Mouse (Mus musculus) heart, embryonic 14.5 days (tissue): ENCODE data around the gene Pax6. TPM values are rescaled to one million over a fixed set of nuclear protein-coding genes. Genes with fewer than 3 reads are reported as not detected.

Experiments
- ATAC-seq: fragments of 200-750 bp; cut with Nextera tagmentation; 2 replicates; pipeline ENCODE4 v1.8.0; 2017; ENCODE audit warnings: low read depth, moderate TSS enrichment; ENCODE audit not compliant: insufficient number of reproducible peaks, insufficient read depth, low FRiP score
- H3K27ac ChIP-seq, 2 experiments: fragments of 200-500 bp in 1 of 2; fragments of 300-500 bp in 1 of 2; sonication (generic) in 1 of 2; replicated peaks in 1 of 2; 2 replicates each; pipeline ENCODE4 v1.5.1; 2012 to 2014; ENCODE audit warnings: low read depth in 2 of 2, low read length in 2 of 2, control low read depth in 1 of 2, mild to moderate bottlenecking in 1 of 2, mixed read lengths in 1 of 2; ENCODE audit not compliant: control insufficient read depth in 1 of 2, insufficient read depth in 1 of 2
- H3K27me3 ChIP-seq: fragments of 300-500 bp; sonication (generic); 2 replicates; pipeline ENCODE4 v1.6.1; 2014; ENCODE audit warnings: mild to moderate bottlenecking, low read length, control low read depth; ENCODE audit not compliant: control insufficient read depth, insufficient read depth
- H3K36me3 ChIP-seq: fragments of 300-500 bp; sonication (generic); 2 replicates; pipeline ENCODE4 v1.6.1; 2014; ENCODE audit warnings: mild to moderate bottlenecking, control low read depth, low read length, mixed read lengths; ENCODE audit not compliant: control insufficient read depth, insufficient read depth
- H3K4me1 ChIP-seq, 2 experiments: fragments of 200-500 bp in 1 of 2; fragments of 300-500 bp in 1 of 2; sonication (generic) in 1 of 2; 2 replicates each; pipeline ENCODE4 v1.6.1; 2012 to 2014; ENCODE audit warnings: low read length in 2 of 2, control low read depth in 1 of 2, mixed read lengths in 1 of 2; ENCODE audit not compliant: control insufficient read depth in 2 of 2, insufficient read depth in 2 of 2
- H3K4me2 ChIP-seq: fragments of 300-500 bp; sonication (generic); 2 replicates; pipeline ENCODE4 v1.6.1; 2014; ENCODE audit warnings: mild to moderate bottlenecking, low read length
- H3K4me3 ChIP-seq, 2 experiments: fragments of 200-500 bp in 1 of 2; fragments of 300-500 bp in 1 of 2; sonication (generic) in 1 of 2; 2 replicates each; pipeline ENCODE4 v1.5.1; 2012 to 2014; ENCODE audit warnings: low read length in 2 of 2, mild to moderate bottlenecking in 2 of 2, control low read depth in 1 of 2, low read depth in 1 of 2, moderate library complexity in 1 of 2; ENCODE audit not compliant: control insufficient read depth in 1 of 2, insufficient read depth in 1 of 2
- H3K9ac ChIP-seq: fragments of 300-500 bp; sonication (generic); 2 replicates; pipeline ENCODE4 v1.6.1; 2014; ENCODE audit warnings: mild to moderate bottlenecking, low read length
- H3K9me3 ChIP-seq: fragments of 300-500 bp; sonication (generic); 2 replicates; pipeline ENCODE4 v1.6.1; 2016; ENCODE audit warnings: low read length, control low read depth; ENCODE audit not compliant: control insufficient read depth
- WGBS: fragments of 180-500 bp; shearing (Covaris S2); extraction: QIAGEN DNeasy Blood & Tissue Kit; methylation state at CpG from one replicate; pipeline ENCODE4 v1.1.7; 2014; 5-methylcytosine and 5-hydroxymethylcytosine counted together
- polyA plus RNA-seq: library from polyadenylated mRNA; unstranded; fragments of >200 nt; fragmentation: Nextera tagmentation; extraction: Ambion mirVana; gene quantifications from 2 replicates; pipeline ENCODE4 v1.2.1, GENCODE M21; 2014

Pax6 gene
- polyA plus RNA-seq, 1 experiment from 2014 or later, result 0.23 TPM

DNA sequence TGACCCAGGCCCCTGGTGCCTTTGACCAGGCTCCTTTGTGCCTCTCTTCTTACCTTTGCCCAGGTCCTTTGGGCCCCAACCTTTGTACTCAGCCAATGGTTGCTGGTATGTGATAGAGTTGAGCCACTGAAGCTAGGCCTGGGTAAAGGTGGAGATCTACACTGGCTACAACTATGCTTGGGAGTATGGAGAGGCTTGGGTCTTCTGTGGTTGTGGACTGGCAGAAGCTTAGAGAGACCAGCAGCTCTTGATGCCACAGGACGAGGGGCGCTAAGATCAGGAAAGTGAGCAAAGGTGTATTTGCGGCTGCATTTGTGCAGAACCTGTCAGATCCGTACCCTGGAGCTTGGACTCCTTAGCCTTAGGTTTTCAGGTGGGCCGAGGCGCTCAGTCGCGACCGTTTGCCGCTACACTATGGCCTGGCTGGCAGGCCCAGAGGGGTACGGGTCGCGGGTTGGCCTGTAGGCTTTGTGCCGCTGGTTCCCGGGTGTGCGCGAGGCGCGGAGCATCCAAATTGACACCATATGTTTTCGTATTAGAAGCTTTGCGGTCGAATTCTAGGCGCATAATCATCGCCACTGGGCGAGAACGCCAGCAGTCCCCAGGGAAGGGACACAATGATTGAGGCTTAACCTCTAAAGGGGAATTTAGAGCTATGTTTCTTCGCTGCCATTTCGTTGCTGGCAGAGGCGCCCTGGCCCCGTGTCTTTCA lies 12.5 kb downstream of the Pax6 start:
- H3K9ac ChIP-seq, result no peak overlapping the region
- H3K27me3 ChIP-seq, result peaks cover 96% of the 10 kb centered on the region
- no peak for ATAC-seq
- no peaks in the 10 kb centered on the region for H3K36me3 ChIP-seq
- no peak overlapping the region for H3K27ac ChIP-seq
- H3K4me1 ChIP-seq, result peaks cover 2 to 11% of the 10 kb centered on the region in 2 experiments; a peak in 2 of 4 replicates
- H3K4me3 ChIP-seq, result no peak overlapping the region
- WGBS, result 4% methylated on average over 30 of the region's 30 CpGs
- no peaks in the 10 kb centered on the region for H3K9me3 ChIP-seq
- H3K4me2 ChIP-seq, result no peak overlapping the region

- WGBS, result 1% methylated on average over 23 of the region's 23 CpGs
- Histone ChIP-seq H3K27me3 (peaks cover 96% of the 10 kb centered on the region), H3K4me1 (peaks cover 2 to 7% of the 10 kb centered on the region in 2 experiments; a peak in 1 of 4 replicates), H3K27ac (no peak overlapping the region), H3K36me3 (no peaks in the 10 kb centered on the region), H3K4me2 (no peak overlapping the region), H3K4me3 (peak overlapping the region in 1 of 2 experiments; percentile 1; a peak in 1 of 4 replicates), H3K9ac (no peak overlapping the region), H3K9me3 (no peaks in the 10 kb centered on the region)
- no peak for ATAC-seq
Measured at GRCm38 (mm10) chr2:105682011-105682501, 13.4 kb downstream of the Pax6 start.

GRCm38 (mm10) chr2:105682634-105683351 lies 14.1 kb downstream of the Pax6 start:
- Histone ChIP-seq H3K27ac (no peak overlapping the region), H3K4me1 (peaks cover 2 to 12% of the 10 kb centered on the region in 2 experiments; a peak in 3 of 4 replicates), H3K36me3 (no peaks in the 10 kb centered on the region), H3K4me2 (no peak overlapping the region), H3K9ac (no peak overlapping the region), H3K27me3 (peaks cover 97% of the 10 kb centered on the region), H3K9me3 (no peaks in the 10 kb centered on the region), H3K4me3 (0 out of 4 replicates have a peak overlapping the region, but pooled peaks of 1 of the 2 experiments have one; percentile 3)
- 2% methylated on average over 21 of the region's 21 CpGs for WGBS
- no peak for ATAC-seq

- H3K4me1 ChIP-seq, result peaks cover 2 to 20% of the 10 kb centered on the region in 2 experiments; a peak in 3 of 4 replicates
- 5% methylated on average over 22 of the region's 22 CpGs for WGBS
- ATAC-seq, result no peak
- no peaks in the 10 kb centered on the region for H3K9me3 ChIP-seq
- no peaks in the 10 kb centered on the region for H3K36me3 ChIP-seq
- H3K27ac ChIP-seq, result no peak overlapping the region
- H3K4me3 ChIP-seq, result no peak overlapping the region
- H3K9ac ChIP-seq, result no peak overlapping the region
- H3K4me2 ChIP-seq, result no peak overlapping the region
- peaks cover 97% of the 10 kb centered on the region for H3K27me3 ChIP-seq
Measured at GRCm38 (mm10) chr2:105683771-105684410, 15.2 kb downstream of the Pax6 start.

- ATAC-seq, result no peak
- Histone ChIP-seq H3K9ac (no peak overlapping the region), H3K4me2 (no peak overlapping the region), H3K27me3 (peaks cover 96% of the 10 kb centered on the region), H3K9me3 (no peaks in the 10 kb centered on the region), H3K4me1 (peaks cover 7 to 26% of the 10 kb centered on the region in 2 experiments; a peak in 3 of 4 replicates), H3K4me3 (no peak overlapping the region), H3K36me3 (no peaks in the 10 kb centered on the region), H3K27ac (no peak overlapping the region)
- WGBS, result 8% methylated on average over 11 of the region's 11 CpGs
Measured at GRCm38 (mm10) chr2:105684991-105685650, 16.4 kb downstream of the Pax6 start.

- Histone ChIP-seq H3K27ac (no peak overlapping the region), H3K36me3 (no peaks in the 10 kb centered on the region), H3K4me3 (no peak overlapping the region), H3K9me3 (no peaks in the 10 kb centered on the region), H3K9ac (no peak overlapping the region), H3K27me3 (peaks cover 96% of the 10 kb centered on the region), H3K4me2 (no peak overlapping the region), H3K4me1 (peaks cover 7 to 26% of the 10 kb centered on the region in 2 experiments; a peak in 3 of 4 replicates)
- no peak for ATAC-seq
- WGBS, result 6% methylated on average over 11 of the region's 11 CpGs
Measured at GRCm38 (mm10) chr2:105685651-105686050, 17.0 kb downstream of the Pax6 start.
